Mouse (Mus musculus) midbrain, postnatal 0 days (tissue): ENCODE data around the gene Galnt2. TPM values are rescaled to one million over a fixed set of nuclear protein-coding genes. Genes with fewer than 3 reads are reported as not detected.
A peak's percentile ranks its signal among the peaks of the same experiment; 100 is the strongest.

Experiments
- ATAC-seq: fragments of 200-750 bp; cut with Nextera tagmentation; 2 replicates; pipeline ENCODE4 v1.8.0; 2017; ENCODE audit warnings: moderate number of reproducible peaks, mild to moderate bottlenecking, moderate TSS enrichment, moderate library complexity; ENCODE audit not compliant: low FRiP score
- DNase-seq: peaks from one replicate; pipeline ENCODE4 v3.0.0-alpha.2; 2015; ENCODE audit warnings: low spot score
- H3K27ac ChIP-seq: fragments of 300-500 bp; sonication (generic); 2 replicates; pipeline ENCODE4 v1.5.1; 2014; ENCODE audit warnings: low read depth, mild to moderate bottlenecking, low read length, mixed read lengths
- H3K27me3 ChIP-seq: fragments of 300-500 bp; sonication (generic); 2 replicates; pipeline ENCODE4 v1.6.1; 2014; ENCODE audit warnings: low read length, control low read depth, mixed read lengths; ENCODE audit not compliant: insufficient read depth
- H3K36me3 ChIP-seq: fragments of 300-500 bp; sonication (generic); 2 replicates; pipeline ENCODE4 v1.6.1; 2014; ENCODE audit warnings: low read length, control low read depth, mixed read lengths; ENCODE audit not compliant: insufficient read depth
- H3K4me1 ChIP-seq: fragments of 300-500 bp; sonication (generic); 2 replicates; pipeline ENCODE4 v1.6.1; 2014; ENCODE audit warnings: mild to moderate bottlenecking, control low read depth, antibody characterized with exemption, low read length, mixed read lengths; ENCODE audit not compliant: insufficient read depth
- H3K4me2 ChIP-seq: fragments of 300-500 bp; sonication (generic); 2 replicates; pipeline ENCODE4 v1.6.1; 2014; ENCODE audit warnings: low read depth, mild to moderate bottlenecking, low read length, mixed read lengths; ENCODE audit not compliant: poor library complexity, severe bottlenecking
- H3K4me3 ChIP-seq: fragments of 300-500 bp; sonication (generic); 2 replicates; pipeline ENCODE4 v1.5.1; 2014; ENCODE audit warnings: low read depth, mild to moderate bottlenecking, low read length, moderate library complexity
- H3K9ac ChIP-seq: fragments of 300-500 bp; sonication (generic); replicated peaks from 2 replicates; pipeline ENCODE4 v1.6.1; 2014; ENCODE audit warnings: mild to moderate bottlenecking, low read length, moderate library complexity, mixed read lengths; ENCODE audit not compliant: poor library complexity, severe bottlenecking
- H3K9me3 ChIP-seq: fragments of 300-500 bp; sonication (generic); 2 replicates; pipeline ENCODE4 v1.6.1; 2016; ENCODE audit warnings: low read length, control low read depth
- CTCF ChIP-seq: IDR thresholded peaks from 2 replicates; pipeline ENCODE4 v1.5.1; 2016; ENCODE audit warnings: antibody characterized with exemption, mild to moderate bottlenecking
- WGBS: fragments of 180-500 bp; shearing (Covaris S2); extraction: QIAGEN DNeasy Blood & Tissue Kit; methylation state at CpG from one replicate; pipeline ENCODE4 v1.1.7; 2014; 5-methylcytosine and 5-hydroxymethylcytosine counted together
- polyA plus RNA-seq: library from polyadenylated mRNA; unstranded; fragments of >200 nt; fragmentation: Nextera tagmentation; extraction: Ambion mirVana; gene quantifications from 2 replicates; pipeline ENCODE4 v1.2.1, GENCODE M21; 2015
- total RNA-seq: library from RNA; depleted of rRNA; stranded (reverse); fragments of >200 nt; gene quantifications from 2 replicates; pipeline ENCODE4 v1.2.3, GENCODE M21; 2014

The Galnt2 gene
- total and polyA plus RNA-seq, 2 experiments from 2014 or later: 51.3 to 65.4 TPM

- TF ChIP-seq CTCF: no peak
These were observed 40.8 kb upstream of the Galnt2 start for GRCm38 (mm10) chr8:124190388-124190787.

GRCm38 (mm10) chr8:124192242-124192641, 38.9 kb upstream of the Galnt2 start:
- Histone ChIP-seq H3K27ac (no peak overlapping the region), H3K9ac (no peak overlapping the region), H3K27me3 (no peaks in the 10 kb centered on the region), H3K36me3 (no peaks in the 10 kb centered on the region), H3K9me3 (no peaks in the 10 kb centered on the region), H3K4me2 (no peak overlapping the region), H3K4me1 (peaks cover 5% of the 10 kb centered on the region; the same call in 1 of the 2 replicates), H3K4me3 (no peak overlapping the region)
- ATAC-seq (no peak), DNase-seq (no peak)
- WGBS: 85% methylated on average over 4 of the region's 4 CpGs
- no peak for TF ChIP-seq CTCF

More at GRCm38 (mm10) chr8:124190388-124190787, 40.8 kb upstream of the Galnt2 start:
- Histone ChIP-seq H3K27me3 (no peaks in the 10 kb centered on the region), H3K4me3 (no peak overlapping the region), H3K27ac (no peak overlapping the region), H3K9me3 (no peaks in the 10 kb centered on the region), H3K4me2 (no peak overlapping the region), H3K36me3 (no peaks in the 10 kb centered on the region), H3K4me1 (peaks cover 5% of the 10 kb centered on the region; the same call in 1 of the 2 replicates), H3K9ac (no peak overlapping the region)
- DNase-seq: no peak
- WGBS: 77% methylated on average over 7 of the region's 7 CpGs
- ATAC-seq: no peak

GRCm38 (mm10) chr8:124192976-124193375, 38.2 kb upstream of the Galnt2 start:
- Histone ChIP-seq H3K4me1 (peaks cover 5% of the 10 kb centered on the region; the same call in 1 of the 2 replicates), H3K4me2 (no peak overlapping the region), H3K4me3 (no peak overlapping the region), H3K27ac (no peak overlapping the region), H3K36me3 (no peaks in the 10 kb centered on the region), H3K27me3 (no peaks in the 10 kb centered on the region), H3K9me3 (no peaks in the 10 kb centered on the region), H3K9ac (no peak overlapping the region)
- no peak for ATAC-seq
- DNase-seq: no peak
- WGBS: 75% methylated on average over 10 of the region's 10 CpGs
- TF ChIP-seq CTCF: no peak

GRCm38 (mm10) chr8:124193992-124194391, 37.2 kb upstream of the Galnt2 start:
- DNase-seq: no peak
- WGBS: 38% methylated on average over 5 of the region's 5 CpGs
- H3K4me3 ChIP-seq: no peak overlapping the region
- no peaks in the 10 kb centered on the region for H3K27me3 ChIP-seq
- ATAC-seq: peak; percentile 49
- H3K36me3 ChIP-seq: no peaks in the 10 kb centered on the region
- no peak overlapping the region for H3K9ac ChIP-seq
- no peaks in the 10 kb centered on the region for H3K9me3 ChIP-seq
- no peak overlapping the region for H3K4me2 ChIP-seq
- peak overlapping the region; percentile 43; the same call in 1 of the 2 replicates for H3K27ac ChIP-seq
- peaks cover 5% of the 10 kb centered on the region; the same call in 1 of the 2 replicates for H3K4me1 ChIP-seq
- no peak for TF ChIP-seq CTCF

- DNase-seq: no peak
- Histone ChIP-seq H3K27me3 (no peaks in the 10 kb centered on the region), H3K9me3 (no peaks in the 10 kb centered on the region), H3K36me3 (no peaks in the 10 kb centered on the region), H3K4me2 (no peak overlapping the region), H3K4me1 (peaks cover 5% of the 10 kb centered on the region; the same call in 1 of the 2 replicates), H3K4me3 (no peak overlapping the region), H3K9ac (no peak overlapping the region), H3K27ac (no peak overlapping the region)
- TF ChIP-seq CTCF: no peak
- WGBS: 45% methylated on average over 5 of the region's 5 CpGs
- ATAC-seq: no peak
These were observed 35.0 kb upstream of the Galnt2 start for GRCm38 (mm10) chr8:124196195-124196594.

- H3K36me3 ChIP-seq: no peaks in the 10 kb centered on the region
- 63% methylated on average over 5 of the region's 5 CpGs for WGBS
These were observed 34.4 kb upstream of the Galnt2 start for GRCm38 (mm10) chr8:124196797-124197196.

More at GRCm38 (mm10) chr8:124196797-124197196, 34.4 kb upstream of the Galnt2 start:
- Histone ChIP-seq H3K4me2 (no peak overlapping the region), H3K9me3 (no peaks in the 10 kb centered on the region), H3K4me1 (peaks cover 5% of the 10 kb centered on the region; the same call in 1 of the 2 replicates), H3K4me3 (no peak overlapping the region), H3K9ac (no peak overlapping the region), H3K27me3 (no peaks in the 10 kb centered on the region), H3K27ac (no peak overlapping the region)
- DNase-seq (no peak), ATAC-seq (no peak)
- no peak for TF ChIP-seq CTCF
